In the genomic region with DNA sequence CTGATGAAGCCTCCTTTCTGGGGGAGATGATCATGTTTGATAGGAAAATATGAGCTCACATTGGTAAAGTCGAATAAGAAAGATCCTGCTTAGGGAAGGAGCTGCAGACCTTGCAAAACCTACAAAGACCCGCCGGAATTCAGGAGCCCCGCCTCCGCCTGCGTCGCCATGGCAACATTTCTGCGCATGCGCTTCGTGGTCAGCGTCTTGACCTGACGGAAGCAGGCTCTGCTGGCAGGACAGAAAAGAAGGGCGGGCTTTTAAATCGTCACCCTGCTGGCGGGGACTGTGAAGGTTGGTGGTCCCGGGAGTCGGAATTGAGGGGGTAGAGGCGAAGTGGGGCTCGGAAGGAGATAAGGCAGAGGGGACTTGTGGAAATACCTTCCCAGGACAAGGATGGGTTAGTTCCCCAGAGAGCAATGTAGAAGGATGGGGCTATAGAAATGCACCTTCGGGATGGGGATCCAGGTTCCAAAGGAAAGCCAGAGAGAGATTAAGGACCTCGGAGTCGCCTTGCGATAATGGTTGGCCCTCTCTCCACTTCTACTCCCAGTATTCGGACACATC, we compare ENCODE assay signal across 8 mouse cellular contexts. TPM values are rescaled to one million over a fixed set of nuclear protein-coding genes. Genes with fewer than 3 reads are reported as not detected.
DNase-seq lines count a peak whose midpoint lies in the region; ATAC-seq and TF ChIP-seq lines count a peak whose summit lies in the region.

Gene Rsg1 (plus strand): TSS at position 187 of the 567 bp plus-strand sequence.

- H3K4me1 ChIP-seq in G1E (ENCODE audit: insufficient read depth, low read depth, low read length) = peaks cover 31% of the 10 kb centered on the region
- H3K4me1 ChIP-seq in forebrain, postnatal 0 days (ENCODE audit: insufficient read depth) = peaks cover 3% of the 10 kb centered on the region; the same call in 1 of the 2 replicates
- peaks cover 11% of the 10 kb centered on the region for H3K4me1 ChIP-seq in lung, embryonic 16.5 days (replicated peaks; ENCODE audit: control insufficient read depth, insufficient read depth, low read length)

- H3K27ac ChIP-seq in forebrain, postnatal 0 days (ENCODE audit: low read depth, low read length) = peak within 1 kb of the TSS; percentile 70
- peak within 1 kb of the TSS; percentile 46; the same call in 1 of the 2 replicates for H3K27ac ChIP-seq in lung, embryonic 16.5 days (ENCODE audit: low read length)

- ATAC-seq in G1E (ENCODE audit: extremely low read depth, insufficient number of reproducible peaks, low FRiP score, poor library complexity, severe bottlenecking) = peak; percentile 82
- peak; percentile 88 for ATAC-seq in forebrain, postnatal 0 days
- peak; percentile 67 to 88 for ATAC-seq in hematopoietic stem cell, adult 5-6 weeks (replicated peaks in 1 of 2; ENCODE audit: insufficient read depth in 1 of 2, low FRiP score in 2 of 2, low TSS enrichment in 1 of 2, low read depth in 1 of 2, poor library complexity in 2 of 2, severe bottlenecking in 2 of 2)
- ATAC-seq in lung, embryonic 16.5 days (ENCODE audit: low read depth) = peak; percentile 89

- H3K27me3 ChIP-seq in G1E (ENCODE audit: insufficient read depth, low read length) = peaks cover 2% of the 10 kb centered on the region; the same call in 1 of the 2 replicates
- no peaks in the 10 kb centered on the region for H3K27me3 ChIP-seq in forebrain, postnatal 0 days (ENCODE audit: insufficient read depth, low read length)
- H3K27me3 ChIP-seq in lung, embryonic 16.5 days (ENCODE audit: control insufficient read depth, insufficient read depth, low read depth, low read length) = no peaks in the 10 kb centered on the region

- H3K9me3 ChIP-seq in G1E (replicated peaks) = no peaks in the 10 kb centered on the region
- no peaks in the 10 kb centered on the region for H3K9me3 ChIP-seq in forebrain, postnatal 0 days (ENCODE audit: low read length)
- no peaks in the 10 kb centered on the region for H3K9me3 ChIP-seq in lung, embryonic 16.5 days (ENCODE audit: control insufficient read depth, low read length)

- 2% methylated on average over 24 of the region's 24 CpGs for WGBS in forebrain, postnatal 0 days
- under 1% methylated on average over 24 of the region's 24 CpGs for WGBS in lung, embryonic 16.5 days

- peak within 1 kb of the TSS; percentile 81 for H3K4me2 ChIP-seq in forebrain, postnatal 0 days (ENCODE audit: low read depth)
- H3K4me2 ChIP-seq in lung, embryonic 16.5 days (ENCODE audit: low read depth, low read length) = peak within 1 kb of the TSS; percentile 95

- DNase-seq in G1E (ENCODE audit: low spot score) = peak; percentile 79
- peak; percentile 93 to 96 for DNase-seq in cerebellum, adult 18-20 months
- DNase-seq in forebrain, postnatal 0 days = peak; percentile 97
- peak; percentile 91 for DNase-seq in layer of hippocampus, adult 9-10 months (ENCODE audit: low spot score)
- DNase-seq in ovary, postnatal 10 days (ENCODE audit: low spot score) = peak; percentile 94
- DNase-seq in thymus, postnatal 10 days (ENCODE audit: low spot score in 2 of 2) = peak; percentile 93 to 97

- no peak for TF ChIP-seq CTCF in G1E (IDR thresholded peaks at IDR 0.05; ENCODE audit: low read depth, low read length)
- TF ChIP-seq CTCF in forebrain, postnatal 0 days (IDR thresholded peaks at IDR 0.05; ENCODE audit: low read depth) = peak; percentile 41; the same call in 1 of the 2 replicates

- peak within 1 kb of the TSS; percentile 70 for H3K4me3 ChIP-seq in G1E (ENCODE audit: low read depth, low read length)
- H3K4me3 ChIP-seq in forebrain, postnatal 0 days (ENCODE audit: low read depth, low read length) = peak within 1 kb of the TSS; percentile 57
- H3K4me3 ChIP-seq in lung, embryonic 16.5 days (ENCODE audit: low read length) = peak within 1 kb of the TSS; percentile 70

- H3K9ac ChIP-seq in forebrain, postnatal 0 days = peak within 1 kb of the TSS; percentile 57
- peak within 1 kb of the TSS; percentile 77 for H3K9ac ChIP-seq in lung, embryonic 16.5 days (ENCODE audit: low read length)

- H3K36me3 ChIP-seq in G1E (replicated peaks) = peaks cover 18% of the 10 kb centered on the region
- no peaks in the 10 kb centered on the region for H3K36me3 ChIP-seq in forebrain, postnatal 0 days (ENCODE audit: insufficient read depth)
- H3K36me3 ChIP-seq in lung, embryonic 16.5 days (ENCODE audit: control insufficient read depth, insufficient read depth, low read length) = no peaks in the 10 kb centered on the region

RNA-seq across cellular contexts. Expression of gene Rsg1, which starts in this region (rescaled TPM):
- total RNA-seq in G1E (2014; fragmentation: Nextera tagmentation) (1.0 and 2.0 TPM in 2 replicates), G1E (2017) (0.93 and 1.6 TPM in 2 replicates)
- 0.56 and 0.87 TPM in 2 replicates for polyA plus RNA-seq in G1E (2012)
- total RNA-seq in forebrain, postnatal 0 days (2014; rRNA removed) = 4.5 and 6.9 TPM in 2 replicates
- 3.7 and 5.2 TPM in 2 replicates for polyA plus RNA-seq in forebrain, postnatal 0 days (2015; fragmentation: Nextera tagmentation; extraction: Ambion mirVana)
- 0.81 and 3.5 TPM in 2 replicates for total RNA-seq in hematopoietic stem cell, adult 5-6 weeks (2017)
- 5.2 and 7.0 TPM in 2 replicates for polyA plus RNA-seq in lung, embryonic 16.5 days (2015; fragmentation: Nextera tagmentation; extraction: Ambion mirVana)

Comparison
In these comparisons a context has a peak if more than half of its experiments do, and no peak if none do; other contexts are left out.
1. Peak in every context shown above with its lines: DNase-seq, ATAC-seq, H3K4me3 ChIP-seq and H3K27ac ChIP-seq.